Mouse (Mus musculus) testis, adult 2 months (tissue): ENCODE data around the gene Frem2.

Source experiments
- CTCF ChIP-seq: fragments of 200-500 bp; IDR thresholded peaks from 2 replicates; pipeline ENCODE4 v1.5.1; 2012; ENCODE audit warnings: low read depth, mild to moderate bottlenecking, inconsistent platforms, low read length, moderate library complexity; ENCODE audit not compliant: control insufficient read depth, insufficient read depth, insufficient replicate concordance
- POLR2A ChIP-seq: fragments of 200-500 bp; IDR thresholded peaks from 2 replicates; pipeline ENCODE4 v1.6.1; 2012; ENCODE audit warnings: low read depth, mild to moderate bottlenecking, inconsistent platforms, low read length, moderate library complexity; ENCODE audit not compliant: control insufficient read depth

- no peak for TF ChIP-seq CTCF
- no peak for TF ChIP-seq POLR2A
Observed at GRCm38 (mm10) chr3:53571663-53572062, 85.5 kb downstream of the Frem2 start.
